Mouse (Mus musculus) left cerebral cortex, adult 8-10 months (tissue): ENCODE data around the gene Usp24. TPM values are rescaled to one million over a fixed set of nuclear protein-coding genes. Genes with fewer than 3 reads are reported as not detected.

Source experiments
- DNase-seq, 2 experiments: peaks; one replicate each; pipeline ENCODE4 v3.0.0; 2022; ENCODE audit warnings: low spot score in 2 of 2
- total RNA-seq, 4 experiments: library from RNA; stranded (reverse); gene quantifications; 2 replicates each; pipeline ENCODE4 v1.2.4; 2022

The Usp24 gene
- total RNA-seq, 4 experiments from 2014 or later = 40.8 to 46.5 (median 43.4) TPM

DNA sequence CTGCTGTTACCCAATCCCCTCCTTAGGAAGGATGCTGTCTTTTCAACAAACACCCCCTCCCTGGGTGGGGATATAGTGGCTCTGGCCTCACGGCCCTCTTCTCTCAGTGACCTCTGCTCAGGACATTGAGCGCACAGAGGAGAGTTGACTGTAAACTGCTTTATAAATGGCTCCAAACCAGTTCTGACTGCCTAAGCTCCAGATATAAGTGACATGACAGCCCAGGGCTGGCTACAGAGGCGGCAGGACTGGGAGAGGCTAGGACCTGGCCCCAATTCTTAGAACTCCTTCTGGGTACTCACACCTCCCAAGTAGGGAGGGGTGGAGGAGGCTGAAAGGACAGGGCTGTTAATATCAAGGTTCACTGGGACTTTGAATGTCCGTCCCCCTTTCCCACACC is 174.6 kb downstream of the Usp24 start:
- no peak for DNase-seq

Other genes with a start within 250 kb of the Usp24 start
- gene Pcsk9, start 148.1 kb downstream of the Usp24 start, total RNA-seq = 1 to 10 TPM; 3.8 to 4.7 (median 4.6) TPM
- not detected for gene Bsnd, start 176.1 kb downstream of the Usp24 start, total RNA-seq
- 100 to 1,000 TPM in 2 of 4 experiments, 10 to 100 TPM in 2; 92.7 to 121 (median 102) TPM for gene Dhcr24, start 244.8 kb downstream of the Usp24 start, total RNA-seq